8 mouse cellular contexts compared by ENCODE assay signal in genomic region chr5:138441286-138442194, GRCm38 (mm10). TPM values are rescaled to one million over a fixed set of nuclear protein-coding genes. Genes with fewer than 3 reads are reported as not detected.
DNase-seq lines count a peak whose midpoint lies in the region; ATAC-seq lines count a peak whose summit lies in the region.

Gene Zfp157, plus strand, starts transcription at chr5:138441468.

- WGBS in hindbrain, embryonic 14.5 days: 1% methylated on average over 45 of the region's 49 CpGs

- H3K9ac ChIP-seq in hindbrain, embryonic 14.5 days: peak within 1 kb of the TSS; percentile 90

- DNase-seq in R1 (ENCODE audit: low read depth, low spot score): peak; percentile 98
- peak; percentile 92 to 95 for DNase-seq in cerebellum, postnatal 25 days
- peak; percentile 86 to 87 for DNase-seq in frontal cortex, postnatal 25 days (ENCODE audit: low spot score in 2 of 2)
- DNase-seq in hindbrain, embryonic 14.5 days (ENCODE audit: low spot score): peak; percentile 97
- DNase-seq in layer of hippocampus, postnatal 36 days: peak; percentile 88 to 90
- DNase-seq in lung, postnatal 36 days: peak; percentile 96
- DNase-seq in retina, postnatal 1 day: peak; percentile 97
- peak; percentile 71 to 77 for DNase-seq in urinary bladder, adult 18-20 months (ENCODE audit: low spot score in 2 of 2)

- H3K27me3 ChIP-seq in hindbrain, embryonic 14.5 days (ENCODE audit: control insufficient read depth, insufficient read depth, low read length): no peaks in the 10 kb centered on the region

- H3K27ac ChIP-seq in hindbrain, embryonic 14.5 days: peak within 1 kb of the TSS; percentile 93

- peaks cover 33% of the 10 kb centered on the region for H3K36me3 ChIP-seq in hindbrain, embryonic 14.5 days (replicated peaks; ENCODE audit: control insufficient read depth, insufficient read depth)

- peak within 1 kb of the TSS; percentile 71 for H3K4me3 ChIP-seq in hindbrain, embryonic 14.5 days (replicated peaks; ENCODE audit: low read length)

- no peaks in the 10 kb centered on the region for H3K9me3 ChIP-seq in hindbrain, embryonic 14.5 days (ENCODE audit: control insufficient read depth, low read length)

- peak within 1 kb of the TSS; percentile 99 for H3K4me2 ChIP-seq in hindbrain, embryonic 14.5 days (replicated peaks)

- H3K4me1 ChIP-seq in hindbrain, embryonic 14.5 days (replicated peaks; ENCODE audit: control insufficient read depth, insufficient read depth, low read length): peaks cover 32% of the 10 kb centered on the region

- peak; percentile 100 for ATAC-seq in hindbrain, embryonic 14.5 days (ENCODE audit: low FRiP score)

RNA-seq across cellular contexts. Expression of gene Zfp157, which starts in this region (rescaled TPM):
- polyA plus RNA-seq in hindbrain, embryonic 14.5 days (2014; fragmentation: Nextera tagmentation; extraction: Ambion mirVana): 65.9 and 72.2 TPM in 2 replicates
- 10 to 100 TPM; 25.2 to 26.6 TPM for total RNA-seq in layer of hippocampus, postnatal 36 days (2021)

Comparison
In these comparisons a context has a peak if more than half of its experiments do, and no peak if none do; other contexts are left out.
1. Peak in every context shown above with its lines: DNase-seq, ATAC-seq, H3K4me3 ChIP-seq and H3K27ac ChIP-seq.